Mouse (Mus musculus) MEL (cell line): ENCODE results near the gene Slc35g3.

Experiments used
- GABPA ChIP-seq: IDR thresholded peaks from 2 replicates; pipeline ENCODE4 v1.6.1; 2012; ENCODE audit warnings: low read depth, mild to moderate bottlenecking, inconsistent platforms, low read length, improper control_type of control experiment, moderate library complexity
- HCFC1 ChIP-seq: IDR thresholded peaks from 2 replicates; pipeline ENCODE4 v1.6.1; 2012; ENCODE audit warnings: low read depth, mild to moderate bottlenecking, inconsistent platforms, low read length, improper control_type of control experiment, moderate library complexity

DNA sequence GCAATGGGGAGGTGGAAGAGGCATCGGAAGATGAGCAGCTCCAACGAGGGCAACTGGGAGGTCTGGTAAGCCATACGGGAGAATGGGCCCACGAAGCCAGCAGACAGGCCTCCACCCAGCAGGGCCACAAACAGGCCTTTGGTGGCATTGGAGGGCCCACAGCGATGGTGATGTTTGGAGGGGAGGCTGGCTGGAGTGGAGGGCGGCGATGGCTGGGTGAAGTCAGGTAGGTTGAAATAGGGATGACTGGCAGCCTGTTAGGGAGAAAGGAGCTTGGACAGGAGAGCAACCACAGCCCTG is 917 bp downstream of the Slc35g3 start:
- TF ChIP-seq GABPA (no peak), HCFC1 (no peak)
